Mouse (Mus musculus): ENCODE measurements around the gene Lcmt1.
A peak's percentile ranks its signal among the peaks of the same experiment; 100 is the strongest.

The Lcmt1 gene

DNA sequence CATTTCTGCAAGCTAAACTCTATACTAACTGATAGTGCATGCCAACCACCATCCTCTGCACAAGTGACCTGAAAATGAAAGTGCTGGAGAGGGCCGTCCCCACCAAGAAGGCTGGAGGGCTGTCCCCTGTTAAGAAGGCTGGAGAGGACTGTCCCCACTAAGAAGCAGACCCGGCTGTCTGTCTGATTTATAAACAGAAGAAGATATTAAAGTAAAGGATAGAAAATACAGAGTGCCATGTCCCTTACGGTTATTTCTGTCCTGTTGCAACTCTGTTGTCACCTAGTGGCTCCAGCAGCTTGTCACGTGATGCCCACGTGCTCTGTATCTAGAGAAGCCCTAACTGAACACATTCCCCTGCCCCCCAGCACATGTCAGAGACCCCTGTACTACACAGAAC lies 9.4 kb upstream of the Lcmt1 start:
- DNase-seq (ENCODE audit: low spot score in 2 of 2) = no peak

DNA sequence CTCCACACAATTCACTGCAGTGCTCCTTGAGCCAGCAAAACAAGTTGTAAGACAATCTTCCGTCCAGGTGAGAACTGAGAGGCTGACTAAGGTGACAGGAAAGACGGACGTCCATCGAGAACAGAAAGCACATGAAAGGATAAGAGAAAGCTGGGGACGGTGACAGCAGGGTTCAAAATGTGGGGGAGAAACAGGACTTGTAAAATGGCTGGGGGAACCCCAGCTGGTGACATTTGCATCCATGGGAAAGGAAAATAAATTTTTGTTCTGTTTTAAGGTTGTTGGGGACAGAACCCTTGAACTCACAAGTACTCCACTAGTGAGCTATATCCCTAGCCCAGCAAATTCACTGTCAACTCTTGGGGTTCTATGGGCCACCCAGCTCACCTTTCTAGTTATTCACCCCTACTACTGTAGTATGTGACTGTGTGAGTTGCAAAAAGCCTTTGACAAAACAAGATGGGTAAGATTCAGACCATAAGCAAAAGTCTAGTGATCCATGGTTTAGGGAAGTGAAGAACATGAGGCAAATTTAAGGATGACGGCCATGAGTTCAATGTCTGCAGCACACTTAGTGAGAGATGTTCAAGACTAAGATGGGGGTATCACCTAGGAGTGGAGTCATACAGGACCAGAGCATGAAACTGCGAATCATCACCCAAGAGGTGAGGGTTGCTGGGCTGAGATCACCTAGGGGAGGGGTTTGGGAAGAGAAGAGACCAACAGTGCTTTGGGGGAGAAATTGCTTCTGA lies 8.2 kb upstream of the Lcmt1 start:
- DNase-seq (ENCODE audit: low spot score in 2 of 2) = no peak

DNA sequence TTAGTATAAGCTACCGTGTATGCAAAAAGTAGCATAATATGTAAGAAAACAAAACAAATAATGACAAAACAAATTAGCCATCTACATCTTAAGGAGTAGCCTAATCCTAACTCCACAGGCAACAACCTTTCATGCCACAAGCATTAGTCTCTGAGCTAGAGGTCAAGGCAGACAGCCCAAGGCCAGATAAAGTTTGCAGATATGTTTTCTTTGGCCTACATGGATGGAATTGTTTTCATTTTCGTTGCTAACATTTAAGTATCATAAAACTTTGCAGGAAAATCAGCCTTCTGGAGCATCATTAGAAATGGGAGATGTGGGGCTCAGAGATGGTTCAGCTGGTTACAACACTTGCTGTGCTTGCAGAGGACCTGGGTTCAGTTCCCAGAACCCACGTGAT lies 6.8 kb upstream of the Lcmt1 start:
- DNase-seq (ENCODE audit: low spot score in 2 of 2) = no peak

DNA sequence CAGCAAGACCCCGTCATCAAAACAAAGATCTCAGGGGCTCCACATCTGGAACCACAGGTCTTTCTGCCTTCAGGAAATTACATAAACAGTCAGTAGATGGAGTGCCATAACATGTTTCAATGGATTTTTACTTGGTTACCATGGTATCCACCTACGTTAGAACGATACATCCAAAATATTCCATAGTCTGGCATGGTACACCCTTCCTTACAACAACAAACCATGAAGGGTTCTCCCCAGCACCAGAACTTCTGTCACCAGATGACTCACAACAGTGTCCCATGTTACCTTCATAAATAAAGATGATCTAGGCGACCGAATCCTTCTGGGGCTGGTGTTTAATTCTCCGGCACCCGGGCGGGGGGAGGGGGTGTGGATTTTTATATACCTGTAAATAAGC lies 5.6 kb upstream of the Lcmt1 start:
- DNase-seq (ENCODE audit: low spot score in 2 of 2) = no peak

DNA sequence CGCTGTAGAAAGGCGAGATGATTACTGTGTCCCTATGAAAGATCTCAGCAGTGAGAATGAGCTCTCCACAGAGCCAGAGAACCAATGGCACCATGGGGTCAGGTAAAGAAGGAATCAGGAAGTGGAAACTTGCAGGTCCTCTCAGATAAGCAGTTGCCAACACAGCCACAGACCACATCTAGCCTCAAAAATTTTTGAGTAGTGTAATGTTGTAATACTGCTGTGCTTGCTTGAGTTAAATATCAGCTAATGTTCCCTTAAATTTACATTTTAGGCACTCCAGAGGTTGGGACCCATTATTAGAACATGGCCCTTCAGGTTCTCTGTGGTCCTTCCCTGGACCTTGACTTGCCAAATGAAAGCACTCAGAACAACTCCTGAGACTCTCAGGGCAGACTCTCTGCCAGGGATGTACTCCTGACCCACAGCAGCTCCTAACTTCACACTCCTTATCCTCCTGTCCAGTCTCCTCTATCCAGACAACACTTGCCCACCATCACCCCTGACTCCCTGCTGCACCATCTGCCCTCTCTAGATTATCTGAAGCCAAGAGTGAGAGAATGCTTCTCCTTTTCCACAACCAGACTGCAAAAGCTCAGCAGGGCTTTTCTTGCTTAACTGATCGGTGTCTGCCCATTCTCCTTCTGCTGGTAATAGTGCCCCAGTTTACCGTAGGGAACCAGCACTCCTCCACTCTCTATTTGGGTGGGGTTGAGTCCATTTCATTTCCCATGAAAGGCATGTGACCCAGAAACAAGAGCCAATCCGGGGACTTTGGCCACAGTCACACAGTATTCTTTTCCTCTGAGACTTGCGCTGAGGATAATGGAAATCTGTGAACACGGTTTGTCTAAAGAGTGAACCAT lies 3.5 kb upstream of the Lcmt1 start:
- DNase-seq (ENCODE audit: low spot score in 2 of 2) = no peak

DNA sequence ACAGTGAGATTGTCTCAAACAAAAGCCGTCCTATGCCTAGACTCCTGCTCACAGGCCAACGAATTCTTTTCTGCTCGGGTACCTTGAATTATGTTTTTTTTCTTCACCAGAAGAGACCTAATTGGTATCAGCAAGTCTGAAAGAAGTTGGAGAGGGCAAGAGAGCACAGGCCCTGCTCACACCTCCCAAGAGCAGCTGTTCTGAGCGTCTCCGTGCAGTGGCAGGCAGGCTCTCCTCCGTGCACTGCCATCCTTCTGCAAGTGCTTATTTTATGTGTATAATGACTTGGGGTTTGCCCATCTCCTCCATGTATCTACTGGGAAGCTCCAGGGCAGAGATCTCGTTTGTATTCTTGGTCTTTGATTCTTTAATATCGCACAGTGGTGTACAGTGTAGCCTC lies 2.8 kb upstream of the Lcmt1 start:
- no peak for DNase-seq (ENCODE audit: low spot score in 2 of 2)

DNA sequence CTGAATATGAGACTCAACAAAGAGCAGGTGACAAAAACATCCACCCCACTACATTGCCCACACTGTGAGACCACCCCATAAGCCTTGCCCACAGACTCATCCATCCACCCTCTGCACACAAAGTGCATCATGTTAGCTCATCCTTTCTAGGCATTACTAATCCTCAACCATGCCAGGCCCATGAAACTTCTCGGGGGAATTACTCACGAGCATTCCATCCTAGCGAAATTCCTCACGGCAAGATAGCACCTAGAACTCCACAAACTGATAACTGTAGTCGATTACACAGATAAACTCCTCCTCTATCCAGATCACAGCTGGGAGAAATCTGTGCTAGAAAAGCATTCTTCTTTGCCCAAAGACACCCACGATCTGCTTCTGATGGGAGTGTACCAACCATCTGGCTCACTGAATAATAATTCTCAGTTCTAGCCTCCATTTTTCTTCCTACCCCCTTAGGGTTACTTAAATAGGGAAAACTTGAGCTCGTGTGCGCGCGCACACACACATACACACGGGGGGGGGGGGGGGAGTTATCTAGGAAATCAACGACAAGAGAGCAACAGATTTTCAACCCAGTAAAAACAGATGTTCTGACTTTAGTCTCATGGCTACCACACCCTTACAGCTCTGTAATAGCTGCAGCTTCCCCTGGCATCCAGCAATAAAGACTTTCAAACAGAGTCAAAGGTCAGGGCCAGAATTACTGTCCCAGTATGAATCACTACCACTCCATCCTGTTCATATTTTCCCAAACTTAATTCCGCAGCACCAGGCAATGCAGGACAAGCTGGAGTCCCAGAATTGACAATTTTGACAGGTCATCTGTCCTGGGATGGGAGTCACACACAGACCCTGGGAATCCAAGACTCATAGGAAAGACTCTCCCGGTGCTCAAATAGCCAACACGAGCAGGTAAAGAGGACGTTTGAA lies 2.1 kb upstream of the Lcmt1 start:
- DNase-seq (ENCODE audit: low spot score in 2 of 2) = no peak

DNA sequence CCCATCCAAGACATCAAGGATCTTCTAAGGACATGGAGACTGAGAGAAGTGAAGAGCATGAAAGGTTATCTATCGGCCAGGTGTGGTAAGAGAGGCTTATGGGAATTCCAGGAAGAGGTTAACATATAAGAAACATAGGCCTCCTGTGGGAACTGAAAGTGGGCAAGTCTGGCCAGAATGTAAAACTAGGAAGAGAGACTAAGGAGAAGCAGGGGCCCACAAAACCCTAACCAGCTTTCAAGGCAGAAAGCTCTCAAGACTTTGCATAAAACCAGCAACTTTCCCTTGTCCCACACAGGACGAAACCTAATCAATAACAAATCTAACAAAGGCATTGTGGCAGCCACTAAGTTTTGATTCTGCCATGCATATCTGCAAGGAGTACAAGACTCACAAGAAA lies 1.4 kb upstream of the Lcmt1 start:
- no peak for DNase-seq (ENCODE audit: low spot score in 2 of 2)

DNA sequence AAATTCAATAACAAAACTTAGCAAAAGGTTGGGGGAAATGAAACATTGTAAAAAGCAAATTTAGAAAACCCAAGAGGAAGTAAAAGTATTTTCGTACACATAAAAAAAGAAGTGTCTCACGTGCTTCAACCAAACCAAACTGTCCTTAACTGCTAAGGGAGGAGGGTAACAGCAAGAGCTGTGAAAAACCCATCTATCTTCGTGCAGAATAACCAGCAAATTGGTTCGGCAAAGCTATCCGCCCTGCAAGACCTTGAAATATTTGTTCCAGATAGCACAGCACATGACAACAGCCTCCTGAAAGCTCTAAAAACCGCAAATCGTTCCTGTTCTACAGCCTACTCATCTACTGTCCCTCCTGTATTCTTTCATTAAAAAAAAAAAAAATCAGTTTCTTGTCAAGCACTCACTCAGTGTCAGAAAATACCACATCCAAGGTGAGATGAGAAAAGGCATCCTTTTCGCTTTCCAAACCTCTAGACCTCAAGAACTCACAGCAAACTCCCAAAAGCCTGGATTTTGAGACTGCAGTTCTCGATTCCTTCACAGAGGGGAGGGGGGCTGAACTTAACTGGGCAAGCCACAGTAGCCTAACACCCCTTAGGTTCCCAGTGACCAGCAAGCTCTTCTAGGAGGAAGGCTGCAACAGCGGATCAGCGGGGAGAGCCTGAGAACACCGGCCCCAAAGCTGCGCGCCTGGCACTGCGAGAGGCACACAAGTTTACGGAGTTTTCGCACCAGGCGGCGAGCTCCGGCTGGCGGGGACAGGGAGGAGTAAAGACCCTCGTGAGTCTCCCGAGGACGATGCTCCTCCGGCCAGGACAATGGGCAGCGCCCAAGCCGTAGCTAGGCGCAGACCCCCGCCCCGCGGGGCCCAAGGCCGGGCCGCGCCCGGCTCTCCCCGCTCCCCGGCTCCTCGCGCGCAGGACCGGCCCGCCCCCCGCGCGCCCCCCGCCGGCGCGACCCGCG lies 522 bp upstream of the Lcmt1 start:
- DNase-seq (ENCODE audit: low spot score in 2 of 2) = peak; percentile 58 to 59

DNA sequence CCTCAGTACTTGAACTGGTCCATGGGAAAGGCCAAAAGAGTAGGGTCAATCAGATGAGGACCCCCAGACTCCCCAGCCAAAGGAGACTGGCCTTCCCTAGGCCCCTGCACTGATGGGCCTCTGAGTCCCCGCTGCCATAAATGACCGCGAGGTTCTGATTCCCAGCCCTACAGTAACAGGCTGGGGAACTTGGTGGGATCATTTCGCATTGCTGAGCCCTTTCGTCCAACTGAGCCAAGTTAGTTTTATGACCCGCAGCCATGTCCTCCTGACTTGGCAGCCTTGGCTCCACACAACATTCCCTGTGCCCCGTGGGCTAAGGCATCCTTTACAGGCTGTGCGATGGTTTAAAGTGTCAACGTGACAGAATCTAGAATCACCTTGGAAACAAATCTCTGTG lies 1.1 kb downstream of the Lcmt1 start:
- no peak for DNase-seq (ENCODE audit: low spot score in 2 of 2)

DNA sequence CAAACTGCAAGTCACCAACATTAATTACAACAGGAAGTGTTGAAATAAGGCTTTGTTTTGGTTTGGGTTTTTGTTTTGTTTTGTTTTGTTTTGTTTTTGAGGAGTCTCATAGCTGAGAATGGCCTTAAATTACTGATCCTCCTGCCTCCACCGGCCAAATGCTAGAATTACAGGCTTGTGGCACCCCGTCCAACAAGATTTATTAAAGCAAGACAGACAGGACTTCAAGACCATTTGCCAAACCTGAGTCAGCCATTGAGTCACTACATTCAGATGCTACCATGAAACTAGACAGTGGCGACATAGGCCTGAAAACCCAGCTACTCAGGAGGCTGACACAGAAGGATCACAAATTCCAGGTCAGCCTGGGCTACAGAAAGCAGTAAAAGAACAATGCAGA lies 1.9 kb downstream of the Lcmt1 start:
- DNase-seq (ENCODE audit: low spot score in 2 of 2) = no peak

DNA sequence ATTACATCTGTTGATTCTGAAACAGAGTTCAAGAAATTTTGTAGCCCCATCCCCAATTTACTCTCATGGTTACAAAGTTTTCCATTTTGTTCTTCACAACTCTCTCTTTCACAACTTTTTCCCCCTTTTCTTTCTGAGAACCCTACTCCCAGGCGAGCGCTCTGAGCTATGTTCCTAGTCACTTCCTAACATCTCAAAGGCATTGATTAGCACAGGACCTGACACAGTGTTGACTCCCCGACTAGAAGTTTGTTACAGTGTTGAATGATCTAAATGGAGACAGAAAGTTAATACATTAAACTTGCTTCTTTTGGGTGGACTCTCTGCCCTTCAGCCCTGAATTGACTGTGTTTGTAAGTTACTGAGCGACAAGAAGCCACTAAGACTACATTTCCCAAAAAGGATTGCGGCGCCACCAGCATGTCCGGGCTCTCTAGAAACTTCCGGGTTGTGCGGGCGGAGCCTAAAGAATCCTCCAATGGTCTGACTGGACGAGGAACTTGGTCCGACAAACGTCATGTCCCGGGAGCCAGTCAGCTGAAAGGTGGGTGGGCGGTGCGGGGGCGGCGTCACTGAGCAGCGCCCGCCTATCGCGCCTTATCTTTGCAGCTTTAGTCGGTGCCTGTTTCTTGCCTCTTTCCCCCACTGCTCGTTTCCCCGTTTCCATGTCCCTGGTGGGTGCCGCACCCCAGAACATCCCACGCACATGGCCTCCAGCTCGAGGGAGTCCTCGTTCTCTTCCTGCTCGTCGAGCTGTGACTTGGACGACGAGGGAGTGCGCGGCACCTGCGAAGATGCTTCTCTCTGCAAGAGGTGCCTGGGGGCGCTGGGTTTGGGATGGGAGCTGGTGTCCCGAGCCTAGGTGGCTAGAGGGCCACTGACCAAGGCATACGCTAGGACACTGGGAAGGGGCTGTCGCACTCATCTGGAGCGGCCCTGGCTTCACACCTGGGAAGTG lies 8.1 kb downstream of the Lcmt1 start:
- peak; percentile 98 to 99 for DNase-seq (ENCODE audit: low spot score in 2 of 2)

DNA sequence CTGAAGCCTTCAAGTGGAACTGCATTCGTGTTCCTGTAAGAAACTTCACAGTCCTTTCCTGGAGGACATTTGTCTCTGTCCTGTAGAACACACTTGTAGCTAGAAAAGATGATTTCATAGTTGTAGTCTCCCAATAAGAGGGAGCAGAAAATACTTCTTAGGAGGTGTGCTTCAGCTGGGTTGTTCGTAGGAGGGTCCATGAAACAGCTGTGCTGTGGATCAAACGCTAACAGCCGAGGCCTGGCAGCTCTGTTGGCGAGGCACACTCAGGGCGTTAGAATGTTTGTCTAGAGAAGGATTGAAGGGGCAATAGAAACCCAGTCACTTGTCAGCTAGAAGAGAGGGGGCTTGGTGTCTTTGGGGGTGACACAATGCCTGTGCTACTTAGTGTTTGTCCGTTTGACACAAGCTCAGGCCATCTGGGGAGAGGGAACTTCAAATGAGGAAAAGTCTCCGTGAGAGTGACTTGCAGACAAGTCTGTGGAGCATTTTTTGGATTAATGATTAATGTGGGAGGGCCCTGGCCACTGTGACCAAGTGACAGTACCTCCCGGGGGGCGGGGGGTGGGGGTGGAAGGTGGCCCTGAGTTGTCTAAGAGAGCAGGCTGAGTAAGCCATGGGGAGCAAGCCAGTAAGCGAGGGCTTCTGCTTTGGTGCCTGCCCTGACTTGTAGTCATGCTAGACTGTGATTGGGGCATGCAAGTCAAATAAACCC lies 16.3 kb downstream of the Lcmt1 start:
- DNase-seq (ENCODE audit: low spot score in 2 of 2) = no peak

DNA sequence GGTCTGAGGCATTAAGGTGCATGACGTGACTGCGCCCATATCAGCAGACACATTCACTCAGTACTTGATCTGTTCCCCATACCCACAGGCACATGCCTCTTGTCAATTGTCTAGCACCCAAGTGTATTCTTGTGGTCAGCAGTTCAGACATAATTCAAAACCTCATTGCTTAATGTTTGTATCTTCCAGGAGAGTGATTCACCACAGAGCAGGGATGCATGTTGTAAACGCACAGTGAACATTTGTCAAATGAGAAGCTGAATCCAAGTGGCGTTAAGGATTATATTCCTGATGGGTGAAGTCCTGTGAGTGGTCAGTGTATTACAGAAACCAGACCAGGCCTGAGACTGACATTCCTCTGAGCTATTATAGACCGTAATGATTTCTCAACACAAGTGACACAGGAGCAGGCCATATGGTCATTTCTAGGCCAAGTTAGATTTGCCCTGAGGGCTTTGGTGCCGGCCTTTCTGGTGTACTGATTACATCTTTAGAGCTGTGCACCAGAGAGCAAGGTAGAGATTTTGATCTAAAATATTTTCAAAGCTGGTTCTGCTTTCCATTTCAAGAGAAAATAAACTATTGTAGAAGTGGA lies 20.2 kb downstream of the Lcmt1 start:
- no peak for DNase-seq (ENCODE audit: low spot score in 2 of 2)

DNA sequence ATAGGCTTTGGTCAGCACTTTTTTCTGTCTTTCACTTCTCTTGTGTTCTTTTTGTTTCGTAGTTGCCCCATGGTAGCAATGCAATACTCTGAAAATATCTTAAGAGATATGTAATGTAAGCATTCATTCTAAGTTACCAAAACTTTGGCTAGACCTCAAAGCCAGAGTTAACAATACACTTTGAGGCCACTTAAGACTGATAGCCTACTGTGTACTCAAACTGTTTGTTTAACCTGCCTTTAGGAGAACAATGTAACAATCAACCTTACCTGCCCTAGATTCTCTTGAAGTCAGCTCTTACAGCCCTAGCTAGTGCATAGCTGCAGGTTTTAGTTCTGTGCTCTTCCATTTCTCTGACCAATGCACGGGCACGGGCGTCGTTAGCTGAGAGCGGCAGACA lies 24.7 kb downstream of the Lcmt1 start:
- DNase-seq (ENCODE audit: low spot score in 2 of 2) = no peak

DNA sequence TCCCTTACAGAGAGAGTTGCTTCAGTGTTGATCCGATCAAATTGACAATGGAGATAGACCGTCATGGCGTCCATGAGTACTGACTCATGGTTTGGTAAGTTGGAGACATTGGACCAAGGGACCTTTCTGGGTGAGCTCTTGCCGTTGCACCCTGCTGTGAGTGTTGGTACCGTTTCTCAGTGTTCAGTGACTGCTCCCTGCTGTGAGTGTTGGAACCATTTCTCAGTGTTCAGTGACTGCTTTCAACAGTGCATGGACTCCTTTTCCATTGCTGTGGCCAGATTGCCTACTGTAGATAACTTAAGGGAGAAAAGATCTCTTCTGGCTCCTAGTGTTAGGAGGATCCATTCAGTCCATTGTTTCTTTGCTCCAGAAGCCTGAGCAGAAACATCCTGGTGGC lies 27.3 kb downstream of the Lcmt1 start:
- DNase-seq (ENCODE audit: low spot score in 2 of 2) = no peak

DNA sequence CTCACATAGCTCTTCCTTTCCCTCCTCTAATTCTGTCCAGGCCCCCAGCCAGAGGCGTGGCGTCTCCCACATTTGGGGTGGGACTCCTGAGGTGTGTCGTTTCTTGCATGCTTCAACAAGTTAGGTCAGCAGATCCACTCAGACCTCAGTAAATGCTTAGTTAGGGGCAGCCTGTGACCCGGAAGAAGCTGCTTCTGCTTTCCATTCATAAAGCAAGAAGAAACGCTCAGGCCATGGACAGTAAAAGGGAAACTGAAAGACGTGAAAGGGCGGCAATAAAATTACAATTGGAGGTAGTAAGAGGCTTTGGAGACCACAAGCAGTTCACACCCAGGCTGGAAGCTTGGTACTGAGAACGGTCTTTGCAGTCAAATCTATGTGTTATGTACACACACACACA lies 27.8 kb downstream of the Lcmt1 start:
- no peak for DNase-seq (ENCODE audit: low spot score in 2 of 2)

DNA sequence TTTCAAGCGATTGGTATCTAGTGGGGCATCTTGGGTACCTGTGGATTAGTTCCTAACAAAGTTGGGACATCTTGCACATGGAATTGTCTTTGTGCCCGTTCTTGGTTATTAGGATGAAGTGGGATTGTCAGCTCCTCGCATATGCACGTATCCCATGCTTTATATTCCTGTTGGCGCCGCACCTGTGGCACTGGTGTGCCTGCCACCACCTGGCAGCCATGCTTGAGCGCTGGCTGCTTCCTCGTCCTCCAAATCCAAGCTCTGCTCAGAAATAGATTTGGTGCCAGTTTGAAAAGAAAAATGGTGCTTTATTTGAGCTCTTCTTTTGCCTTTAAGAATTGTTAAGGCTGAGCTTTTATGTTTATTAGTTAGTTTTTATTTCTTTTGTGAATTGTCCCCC lies 28.3 kb downstream of the Lcmt1 start:
- DNase-seq (ENCODE audit: low spot score in 2 of 2) = no peak

DNA sequence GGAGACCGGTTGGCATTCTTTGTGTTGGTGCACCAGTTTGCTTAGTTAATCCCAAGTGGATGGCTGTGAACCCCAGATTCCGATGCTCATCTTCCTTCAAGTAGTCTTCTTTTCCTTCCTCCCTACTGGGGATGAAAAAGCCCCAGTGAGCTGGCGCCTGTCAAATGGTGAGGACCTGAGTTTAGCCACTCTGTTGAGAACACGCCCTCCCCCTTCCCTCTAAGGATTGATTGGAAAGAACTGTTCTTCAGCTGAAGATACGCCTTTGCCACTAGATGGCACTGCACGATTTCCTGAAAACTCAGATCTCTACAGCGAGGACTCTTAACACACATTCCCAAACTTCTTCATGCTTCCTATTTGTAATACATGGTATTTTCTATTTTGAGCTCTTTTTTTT lies 29.2 kb downstream of the Lcmt1 start:
- peak; percentile 55 to 77 for DNase-seq (ENCODE audit: low spot score in 2 of 2)

All from right cerebral cortex, postnatal 10 days (tissue).